ENCODE assay signal across 20 mouse cellular contexts in the genomic region with DNA sequence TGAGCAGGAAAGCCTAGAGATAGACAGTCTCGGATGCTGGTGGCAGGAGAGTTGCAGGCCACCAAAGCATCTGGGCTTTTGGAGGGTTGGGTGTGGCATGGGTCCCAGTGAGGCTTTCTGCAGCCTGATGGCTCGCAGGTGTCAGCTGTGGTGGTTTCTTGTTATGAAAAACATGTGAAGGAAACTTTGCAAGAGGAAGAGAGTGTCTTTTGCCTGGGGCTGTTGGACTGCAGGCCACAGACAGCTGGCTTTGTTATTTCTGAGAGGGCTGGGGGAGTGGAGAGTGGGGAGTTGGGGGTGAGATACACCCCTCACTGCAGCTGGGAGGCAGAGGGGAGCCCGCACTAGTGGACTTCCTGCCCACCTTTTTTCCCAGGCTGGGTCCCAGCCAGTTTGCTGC. TPM values are rescaled to one million over a fixed set of nuclear protein-coding genes. Genes with fewer than 3 reads are reported as not detected.
DNase-seq lines count a peak whose midpoint lies in the region; ATAC-seq and TF ChIP-seq lines count a peak whose summit lies in the region.
"Had no signal": no experiment of that assay in that cellular context is flagged by ENCODE, and none has a peak within 500 bp of the region (broad histone marks: within the 10 kb centered on the region; RNA-seq: fewer than 3 reads in every experiment).

No protein-coding gene starts in this region.

- H3K9me3 ChIP-seq in heart, embryonic 10.5 days, result no peaks in the 10 kb centered on the region
- H3K9me3 ChIP-seq: forebrain, embryonic 10.5 days had no signal

- peaks cover 16% of the 10 kb centered on the region for H3K4me1 ChIP-seq in heart, embryonic 10.5 days
- peaks cover 20% of the 10 kb centered on the region for H3K4me1 ChIP-seq in thymus, adult 2 months (replicated peaks; ENCODE audit: control insufficient read depth, insufficient read depth, low read length)

- peak; percentile 43 for DNase-seq in heart, embryonic 10.5 days (ENCODE audit: low spot score)
- no peak for DNase-seq in heart, adult 8-10 months (ENCODE audit: low spot score)
- DNase-seq in testis, postnatal 10 days (ENCODE audit: low spot score), result peak; percentile 37
- DNase-seq in testis, postnatal 14 days (ENCODE audit: low spot score), result no peak
- peak; percentile 46 for DNase-seq in thymus, adult 2 months
- no peak for DNase-seq in gastrocnemius, postnatal 4 days (ENCODE audit: low spot score in 2 of 2)
- no peak for DNase-seq in cerebellum, adult 9-10 months
- DNase-seq: cerebellum, postnatal 10 days; heart, adult 18-20 months; kidney, adult 11 months; kidney, postnatal 10 days; lung, adult 18-20 months; lung, postnatal 14 days; retina, postnatal 1 day had no signal

- TF ChIP-seq CTCF in thymus, adult 2 months (IDR thresholded peaks at IDR 0.05; ENCODE audit: borderline replicate concordance, control insufficient read depth, extremely low read depth, insufficient read depth, low read length, poor library complexity), result no peak

- H3K4me3 ChIP-seq in heart, embryonic 10.5 days, result no peak overlapping the region
- no peak overlapping the region for H3K4me3 ChIP-seq in thymus, adult 2 months (ENCODE audit: control insufficient read depth, insufficient read depth, low read length)
- H3K4me3 ChIP-seq: forebrain, embryonic 10.5 days had no signal

- no peak for TF ChIP-seq POLR2A in thymus, adult 2 months (IDR thresholded peaks at IDR 0.05; ENCODE audit: control insufficient read depth, extremely low read depth, insufficient read depth, low read length, poor library complexity)

- H3K36me3 ChIP-seq in heart, embryonic 10.5 days, result no peaks in the 10 kb centered on the region
- H3K36me3 ChIP-seq in thymus, adult 2 months (ENCODE audit: control insufficient read depth, insufficient read depth, low read length), result no peaks in the 10 kb centered on the region
- H3K36me3 ChIP-seq: forebrain, embryonic 10.5 days had no signal

- 81% methylated on average over 3 of the region's 3 CpGs for WGBS in heart, embryonic 10.5 days
- 10% methylated on average over 3 of the region's 3 CpGs for WGBS in thymus, adult 2 months

- H3K27me3 ChIP-seq in heart, embryonic 10.5 days (ENCODE audit: insufficient read depth, poor library complexity, severe bottlenecking), result peaks cover 8% of the 10 kb centered on the region; the same call in 1 of the 2 replicates
- no peaks in the 10 kb centered on the region for H3K27me3 ChIP-seq in thymus, adult 2 months (ENCODE audit: control insufficient read depth, insufficient read depth, low read length)

- H3K27ac ChIP-seq in heart, embryonic 10.5 days, result no peak overlapping the region
- peak overlapping the region; percentile 74 for H3K27ac ChIP-seq in thymus, adult 2 months (ENCODE audit: control insufficient read depth, insufficient read depth, low read length)
- H3K27ac ChIP-seq: forebrain, embryonic 10.5 days; hindbrain, postnatal 0 days had no signal

- no peak for ATAC-seq in monocyte, adult 5-6 weeks (replicated peaks; ENCODE audit: insufficient number of reproducible peaks, low FRiP score, low TSS enrichment, poor library complexity, severe bottlenecking)
- ATAC-seq: hindbrain, postnatal 0 days had no signal

RNA-seq across cellular contexts. Expression of a gene that starts 55.8 kb away (rescaled TPM):
- polyA plus RNA-seq in heart, embryonic 10.5 days (2016; fragmentation: Nextera tagmentation; extraction: Ambion mirVana), result 38.0 and 59.9 TPM in 2 replicates
- total RNA-seq in heart, adult 8-10 months (2022), result 1 to 10 TPM; 4.5 to 7.9 (median 6.6) TPM
- 2.6 and 3.4 TPM in 2 replicates for polyA plus RNA-seq in thymus, adult 2 months (2012; rRNA removed)
- 100 to 1,000 TPM; 151 to 191 TPM for total RNA-seq in gastrocnemius, postnatal 4 days (2021)
- total RNA-seq in monocyte, adult 5-6 weeks (2017), result not detected in 3 replicates
- total RNA-seq: hematopoietic stem cell, adult 5-6 weeks; megakaryocyte, adult 5-6 weeks had no signal
- polyA plus RNA-seq: C2C12 had no signal

Comparison
In these comparisons a context has a peak if more than half of its experiments do, and no peak if none do; other contexts are left out.
1. DNase-seq: peak in heart, embryonic 10.5 days (single experiment), testis, postnatal 10 days (single experiment) and thymus, adult 2 months (single experiment); none in heart, adult 8-10 months (single experiment), testis, postnatal 14 days (single experiment), gastrocnemius, postnatal 4 days (0 of 2) and cerebellum, adult 9-10 months (single experiment).
2. RNA of a gene that starts 55.8 kb away (total RNA-seq): 151 to 191 TPM in gastrocnemius, postnatal 4 days; 4.5 to 7.9 TPM in heart, adult 8-10 months and not detected in monocyte, adult 5-6 weeks; every median in the first group is over 10 times any median in the second.